Mouse (Mus musculus) megakaryocyte, adult 5-6 weeks (primary cell): ENCODE data around the gene Arhgap24. TPM values are rescaled to one million over a fixed set of nuclear protein-coding genes. Genes with fewer than 3 reads are reported as not detected.

Experiments
- ATAC-seq: 2 replicates; pipeline ENCODE4 v1.8.0; 2016; ENCODE audit warnings: mild to moderate bottlenecking, inconsistent platforms; ENCODE audit not compliant: poor library complexity, severe bottlenecking
- total RNA-seq, 2 experiments: library from RNA; stranded (forward) in 1 of 2; stranded (reverse) in 1 of 2; fragments of 153-499, 151-499 nt in 1 of 2; fragments of 221-1000, 200-1000 nt in 1 of 2; gene quantifications; 2 replicates each; pipeline versions ENCODE4 v1.2.3 to v1.2.4; 2015 to 2017

The Arhgap24 gene
- total RNA-seq (2015) (7.1 and 7.5 TPM in 2 replicates), total RNA-seq (2017) (10.4 and 10.7 TPM in 2 replicates)

DNA sequence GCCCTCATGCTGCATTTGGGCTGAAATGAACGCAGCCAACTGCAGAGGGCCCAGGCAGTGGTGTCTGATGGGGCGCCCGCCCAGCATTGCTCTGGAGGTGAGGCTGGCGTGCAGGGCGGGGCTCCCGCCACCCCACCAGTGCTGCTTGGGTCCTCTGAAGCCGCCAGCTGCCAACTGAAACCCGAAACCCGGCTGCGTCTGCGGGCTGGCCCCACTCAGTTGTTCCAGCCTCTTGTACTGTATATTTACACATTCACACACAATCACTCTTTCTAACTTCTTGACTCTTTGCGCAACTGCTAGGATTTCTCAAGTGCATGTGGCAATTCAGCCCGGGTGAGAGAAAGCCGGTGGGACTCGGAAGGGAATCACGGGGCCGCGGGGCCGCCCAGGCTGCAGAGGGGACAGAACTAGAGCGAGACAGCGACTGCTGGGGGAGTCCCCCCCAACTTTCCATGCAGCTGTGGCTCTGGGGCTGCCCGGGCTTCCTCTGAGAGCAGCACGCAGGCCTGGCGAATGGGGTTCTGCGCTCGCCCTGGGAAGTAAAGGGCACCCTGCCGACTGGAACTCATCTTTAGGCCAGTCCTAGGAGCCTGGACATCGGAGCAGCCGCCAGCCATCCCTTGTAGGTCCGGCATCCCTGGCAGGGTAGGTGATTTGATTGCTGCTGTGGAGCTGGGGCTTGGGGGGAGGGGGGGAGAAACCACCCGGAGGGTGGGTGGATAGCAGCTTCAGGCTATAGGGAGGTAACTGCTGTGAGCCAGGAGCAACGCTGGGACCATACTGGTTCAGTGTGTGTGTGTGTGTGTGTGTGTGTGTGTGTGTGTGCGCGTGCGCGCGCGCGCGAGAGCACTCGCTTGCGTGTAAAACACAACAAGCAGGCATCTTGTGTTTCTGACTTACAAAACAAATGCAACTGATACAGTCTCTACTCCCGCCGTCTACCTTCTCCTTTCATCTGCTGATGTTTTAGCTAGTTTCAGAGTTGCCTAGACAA, at the start of gene Arhgap24:
Gene Arhgap24, plus strand, starts transcription at position 177 of the 997 bp plus-strand sequence.
- ATAC-seq = peak; percentile 83

GRCm38 (mm10) chr5:102434182-102434581, 47.0 kb upstream of the Arhgap24 start:
- no peak for ATAC-seq

- no peak for ATAC-seq
These were observed 44.6 kb upstream of the Arhgap24 start for GRCm38 (mm10) chr5:102436581-102436980.

DNA sequence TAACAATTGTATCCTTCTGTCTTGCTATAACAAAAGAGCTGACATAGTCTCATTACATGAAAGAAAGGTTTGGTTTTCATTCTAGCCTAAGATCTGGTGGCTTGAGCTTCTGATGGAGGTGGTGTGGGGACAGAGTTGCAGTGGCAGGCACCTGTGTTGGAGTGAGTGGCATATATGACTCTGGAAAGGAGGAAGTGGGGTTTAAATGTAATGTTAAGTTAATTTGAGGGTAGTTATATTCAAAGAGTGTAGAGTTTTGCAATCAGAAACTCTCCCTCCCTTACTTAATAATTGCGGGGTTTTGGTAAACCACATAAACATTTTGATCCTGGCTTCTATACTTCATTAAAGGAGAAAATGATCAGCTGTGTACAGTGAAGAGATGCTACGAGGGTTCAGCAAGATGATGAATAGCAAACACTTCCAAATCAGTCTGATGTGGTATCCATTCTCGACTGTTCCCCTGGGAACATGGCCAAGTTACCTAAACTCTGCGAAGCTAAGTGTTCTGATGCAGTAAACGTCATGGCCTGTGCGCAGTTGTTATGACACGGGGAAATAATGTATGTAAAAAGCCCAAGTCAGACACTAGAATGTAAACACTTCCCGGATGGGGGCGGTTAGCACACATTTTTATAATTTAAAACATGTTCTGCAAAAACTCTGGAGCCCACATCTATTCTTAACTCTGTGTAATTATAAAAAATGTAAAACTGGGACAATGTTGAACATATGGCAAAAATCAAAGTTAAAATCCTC, 41.9 kb upstream of the Arhgap24 start:
- ATAC-seq = no peak

GRCm38 (mm10) chr5:102447436-102447835, 33.8 kb upstream of the Arhgap24 start:
- ATAC-seq = no peak

DNA sequence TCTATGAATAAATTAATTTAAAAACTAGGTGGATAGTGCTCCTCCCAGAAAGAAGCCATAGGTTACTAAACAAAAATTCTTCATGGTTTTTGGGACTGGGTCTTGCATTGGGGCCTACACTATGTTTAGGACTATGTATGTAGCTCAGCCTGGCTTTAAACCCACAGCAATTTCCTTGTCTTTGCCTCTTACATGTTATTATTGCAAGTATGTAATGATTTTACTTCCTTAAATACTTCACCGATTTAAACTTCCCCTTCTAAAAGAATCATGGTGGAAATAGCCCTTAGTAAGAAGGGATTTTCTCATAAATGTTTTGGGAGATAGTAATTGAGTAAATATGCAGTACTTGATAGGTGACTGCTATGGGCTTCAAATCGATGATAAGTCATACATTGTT, 30.3 kb upstream of the Arhgap24 start:
- peak; percentile 57 for ATAC-seq

DNA sequence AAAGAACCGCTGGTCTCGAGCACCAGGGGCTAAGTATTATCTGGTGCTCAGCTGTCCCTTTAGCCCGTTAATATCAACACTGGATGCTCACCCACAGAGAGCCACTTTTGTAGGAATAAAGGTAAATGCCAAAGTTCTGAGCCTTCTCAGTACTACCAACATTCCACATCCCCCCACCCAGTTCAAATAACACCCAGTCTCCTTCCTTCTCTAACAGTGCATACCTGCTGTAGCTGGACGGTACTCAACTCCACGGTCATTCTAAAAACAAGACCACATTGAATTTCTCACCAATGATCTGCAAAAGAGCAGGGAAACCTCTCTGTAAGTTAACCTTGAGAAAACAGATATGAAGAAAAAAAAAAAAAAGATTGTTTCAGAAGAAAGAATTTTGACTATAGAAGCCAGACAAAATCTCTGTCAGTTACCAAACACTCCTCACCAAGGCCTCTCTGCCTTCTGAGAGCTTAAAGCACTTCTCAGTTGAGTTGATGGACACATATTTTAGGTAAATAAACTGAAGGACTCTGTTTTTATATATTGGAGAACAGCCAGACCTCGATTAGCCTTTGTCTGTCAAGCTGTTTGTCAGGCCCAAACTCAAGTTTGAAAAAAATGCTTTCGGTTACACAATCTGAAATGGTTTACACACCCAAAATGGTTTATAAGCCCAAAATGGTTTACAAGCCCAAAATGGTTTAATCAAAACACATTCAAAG, 29.0 kb upstream of the Arhgap24 start:
- ATAC-seq = no peak

DNA sequence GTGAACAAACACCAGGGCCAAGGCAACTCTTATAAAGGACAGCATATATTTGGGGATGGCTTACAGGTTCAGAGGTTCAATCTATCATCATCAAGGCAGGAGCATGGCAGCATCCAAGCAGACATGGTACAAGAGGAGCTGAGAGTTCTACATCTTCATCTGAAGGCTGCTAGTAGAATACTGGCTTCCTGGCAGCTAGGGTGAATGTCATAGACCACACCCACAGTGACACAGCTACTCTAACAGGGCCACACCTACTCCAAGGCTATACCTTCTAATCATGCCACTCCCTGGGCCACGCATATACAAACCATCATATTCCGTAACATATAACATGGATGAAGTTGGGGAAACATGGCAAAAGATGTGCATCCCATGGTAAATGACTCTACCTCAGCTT, 27.9 kb upstream of the Arhgap24 start:
- ATAC-seq = no peak

- ATAC-seq = no peak
These were observed 25.9 kb upstream of the Arhgap24 start for GRCm38 (mm10) chr5:102455247-102455646.

- ATAC-seq = no peak
These were observed 20.6 kb upstream of the Arhgap24 start for GRCm38 (mm10) chr5:102460452-102461197.

DNA sequence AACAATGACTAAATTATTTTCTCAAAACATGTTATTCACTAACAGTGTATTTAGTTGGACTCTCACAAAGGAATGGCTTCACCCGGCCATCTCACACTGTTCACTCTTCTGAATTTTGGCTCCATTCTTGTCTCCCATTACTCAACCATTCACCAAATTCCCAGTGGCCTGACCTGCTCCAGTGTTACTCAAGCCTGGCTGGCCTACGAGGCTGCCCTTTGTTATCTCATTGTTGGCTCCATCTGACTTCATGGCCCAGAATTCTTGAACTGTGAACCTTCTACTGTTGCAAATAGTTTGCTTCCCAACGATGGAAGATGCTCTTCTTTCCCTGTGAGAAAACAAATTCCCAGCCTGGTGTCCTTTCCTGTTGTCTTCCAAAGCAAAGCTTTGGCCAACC, 18.2 kb upstream of the Arhgap24 start:
- no peak for ATAC-seq

- ATAC-seq = no peak
These were observed 15.8 kb upstream of the Arhgap24 start for GRCm38 (mm10) chr5:102465372-102465771.

- ATAC-seq = no peak
These were observed 12.9 kb upstream of the Arhgap24 start for GRCm38 (mm10) chr5:102468292-102468691.

- ATAC-seq = no peak
These were observed 10.9 kb upstream of the Arhgap24 start for GRCm38 (mm10) chr5:102470284-102470683.

- peak; percentile 29; the same call in 1 of the 2 replicates for ATAC-seq
These were observed 3.1 kb upstream of the Arhgap24 start for GRCm38 (mm10) chr5:102478076-102478475.

GRCm38 (mm10) chr5:102483285-102483975, 2.2 kb downstream of the Arhgap24 start:
- no peak for ATAC-seq

DNA sequence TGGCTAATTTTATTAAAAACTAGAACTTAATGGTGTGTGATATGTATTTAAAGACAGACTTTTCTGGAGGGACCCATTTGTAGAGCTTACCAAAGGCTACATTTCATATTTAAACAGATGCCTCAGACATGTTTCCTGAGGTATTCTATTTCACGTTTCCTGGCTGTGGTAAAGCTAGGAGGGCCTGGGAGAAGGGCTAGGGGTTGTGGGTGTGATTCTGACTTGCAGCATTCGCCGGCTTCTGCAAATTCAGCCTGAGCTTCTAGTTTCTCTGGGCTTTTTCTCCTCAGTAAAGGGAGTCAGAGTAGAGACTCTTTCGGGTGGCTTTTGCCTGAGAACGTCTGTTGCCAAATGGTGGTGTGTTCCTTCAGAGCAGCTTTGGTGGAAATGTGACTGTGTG, 10.4 kb downstream of the Arhgap24 start:
- 0 out of 2 replicates have a peak, but pooled peaks have one; percentile 14 for ATAC-seq

- no peak for ATAC-seq
These were observed 11.0 kb downstream of the Arhgap24 start for GRCm38 (mm10) chr5:102492152-102492551.

GRCm38 (mm10) chr5:102494827-102495226, 13.6 kb downstream of the Arhgap24 start:
- ATAC-seq = peak; percentile 30; the same call in 1 of the 2 replicates
